Mouse (Mus musculus): Measurements from ENCODE around the gene Mcf2. TPM values are rescaled to one million over a fixed set of nuclear protein-coding genes. Genes with fewer than 3 reads are reported as not detected.

Gene Mcf2
- total RNA-seq, 1 experiment from 2014 or later = 1.8 TPM

Other genes with a start within 250 kb of the Mcf2 start
- not detected in 2 replicates for gene F9, start 179.6 kb downstream of the Mcf2 start, total RNA-seq (2017)

All from hematopoietic stem cell, adult 5-6 weeks (primary cell).